Mouse (Mus musculus): ENCODE measurements around the gene Tmem164. TPM values are rescaled to one million over a fixed set of nuclear protein-coding genes. Genes with fewer than 3 reads are reported as not detected.

Tmem164 gene
- polyA plus RNA-seq, 1 experiment from 2014 or later, result 29.9 TPM

DNA sequence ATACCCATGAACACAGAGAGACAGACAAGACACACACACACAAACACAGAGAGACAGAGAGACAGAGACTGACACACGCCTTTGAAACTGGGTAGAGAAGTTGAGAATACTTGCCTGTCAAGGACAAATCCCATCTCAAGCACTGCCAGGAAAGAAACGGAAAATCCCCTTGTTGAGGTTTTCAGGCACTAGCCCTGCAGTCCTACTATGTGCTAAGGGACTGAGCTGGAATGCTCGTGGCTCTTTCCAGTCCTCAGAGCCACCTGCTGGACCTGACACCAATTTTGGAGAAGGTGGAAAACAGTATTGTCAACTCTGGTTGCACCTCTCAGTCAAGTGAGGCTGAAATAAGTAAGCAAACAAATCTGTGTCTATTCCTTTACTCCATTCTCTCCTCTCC is 22.7 kb downstream of the Tmem164 start:
- no peak for DNase-seq (ENCODE audit: low spot score)
- Histone ChIP-seq H3K4me1 (replicated peaks; ENCODE audit: control insufficient read depth, insufficient read depth) (no peaks in the 10 kb centered on the region), H3K27ac (replicated peaks) (no peak overlapping the region), H3K9ac (ENCODE audit: low read length) (no peak overlapping the region), H3K4me3 (ENCODE audit: low read depth, low read length) (no peak overlapping the region), H3K27me3 (ENCODE audit: control insufficient read depth, insufficient read depth, low read length) (no peaks in the 10 kb centered on the region), H3K4me2 (replicated peaks; ENCODE audit: low read depth) (no peak overlapping the region), H3K36me3 (ENCODE audit: control insufficient read depth, insufficient read depth, low read length) (no peaks in the 10 kb centered on the region), H3K9me3 (ENCODE audit: control insufficient read depth, low read length) (no peaks in the 10 kb centered on the region)
- 84% methylated on average over 3 of the region's 3 CpGs for WGBS
- ATAC-seq (ENCODE audit: low FRiP score, low TSS enrichment), result no peak
- TF ChIP-seq EP300 (optimal IDR thresholded peaks at IDR 0.05) (no peak), CTCF (IDR thresholded peaks at IDR 0.05; ENCODE audit: low read depth) (no peak)

DNA sequence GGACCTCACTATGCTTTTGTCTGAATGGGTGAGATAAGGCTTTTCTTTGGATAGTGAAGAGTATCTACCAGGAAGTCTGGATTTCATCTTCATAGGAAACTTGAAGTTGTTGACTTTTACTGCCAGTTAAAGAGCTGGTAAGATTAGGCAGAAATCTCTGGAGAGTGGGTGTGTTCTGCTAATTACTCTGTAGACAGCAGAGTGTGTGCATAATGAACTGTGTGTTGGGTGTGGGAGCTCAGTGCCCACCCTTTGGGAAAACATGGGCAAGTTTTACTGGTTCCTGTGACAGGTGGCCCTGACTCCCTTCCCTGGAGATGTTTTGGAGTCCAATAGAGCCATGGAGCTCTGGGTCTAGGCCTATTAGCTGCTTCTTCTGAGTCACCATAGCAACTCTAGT is 27.1 kb downstream of the Tmem164 start:
- no peak overlapping the region for H3K27ac ChIP-seq (replicated peaks)
- H3K4me3 ChIP-seq (ENCODE audit: low read depth, low read length), result no peak overlapping the region
- H3K27me3 ChIP-seq (ENCODE audit: control insufficient read depth, insufficient read depth, low read length), result no peaks in the 10 kb centered on the region
- no peaks in the 10 kb centered on the region for H3K9me3 ChIP-seq (ENCODE audit: control insufficient read depth, low read length)
- no peak overlapping the region for H3K9ac ChIP-seq (ENCODE audit: low read length)
- DNase-seq (ENCODE audit: low spot score) (peak; percentile 32), ATAC-seq (ENCODE audit: low FRiP score, low TSS enrichment) (peak; percentile 86)
- no peak overlapping the region for H3K4me2 ChIP-seq (replicated peaks; ENCODE audit: low read depth)
- no peaks in the 10 kb centered on the region for H3K36me3 ChIP-seq (ENCODE audit: control insufficient read depth, insufficient read depth, low read length)
- TF ChIP-seq CTCF (IDR thresholded peaks at IDR 0.05; ENCODE audit: low read depth) (no peak), EP300 (optimal IDR thresholded peaks at IDR 0.05) (no peak)
- no peaks in the 10 kb centered on the region for H3K4me1 ChIP-seq (replicated peaks; ENCODE audit: control insufficient read depth, insufficient read depth)

DNA sequence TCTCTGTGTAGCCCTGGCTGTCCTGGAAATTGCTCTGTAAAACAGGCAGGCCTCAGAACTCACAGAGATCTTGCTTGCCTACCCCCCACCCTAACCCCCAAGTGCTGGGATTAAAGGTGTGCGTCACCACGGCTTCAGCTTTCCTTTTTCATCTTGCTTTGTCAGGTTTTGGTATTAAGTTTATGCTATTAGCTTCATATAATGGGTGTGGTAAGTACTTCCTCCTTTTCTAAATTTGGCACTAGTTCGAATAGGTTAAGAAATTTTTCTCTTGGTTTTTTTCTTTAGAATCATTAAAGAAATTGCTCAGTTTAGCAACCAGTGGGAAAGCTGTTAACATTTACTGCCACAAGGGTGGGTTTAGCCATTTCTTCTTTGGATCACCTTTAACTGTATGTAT is 34.8 kb downstream of the Tmem164 start:
- no peak for TF ChIP-seq EP300 (optimal IDR thresholded peaks at IDR 0.05)
- no peak for TF ChIP-seq CTCF (IDR thresholded peaks at IDR 0.05; ENCODE audit: low read depth)
- Histone ChIP-seq H3K4me1 (replicated peaks; ENCODE audit: control insufficient read depth, insufficient read depth) (no peaks in the 10 kb centered on the region), H3K36me3 (ENCODE audit: control insufficient read depth, insufficient read depth, low read length) (no peaks in the 10 kb centered on the region), H3K9me3 (ENCODE audit: control insufficient read depth, low read length) (no peaks in the 10 kb centered on the region), H3K27ac (replicated peaks) (no peak overlapping the region), H3K4me3 (ENCODE audit: low read depth, low read length) (no peak overlapping the region), H3K9ac (ENCODE audit: low read length) (no peak overlapping the region), H3K4me2 (replicated peaks; ENCODE audit: low read depth) (no peak overlapping the region), H3K27me3 (ENCODE audit: control insufficient read depth, insufficient read depth, low read length) (no peaks in the 10 kb centered on the region)
- DNase-seq (ENCODE audit: low spot score) (no peak), ATAC-seq (ENCODE audit: low FRiP score, low TSS enrichment) (no peak)
- 66% methylated on average over 3 of the region's 3 CpGs for WGBS

DNA sequence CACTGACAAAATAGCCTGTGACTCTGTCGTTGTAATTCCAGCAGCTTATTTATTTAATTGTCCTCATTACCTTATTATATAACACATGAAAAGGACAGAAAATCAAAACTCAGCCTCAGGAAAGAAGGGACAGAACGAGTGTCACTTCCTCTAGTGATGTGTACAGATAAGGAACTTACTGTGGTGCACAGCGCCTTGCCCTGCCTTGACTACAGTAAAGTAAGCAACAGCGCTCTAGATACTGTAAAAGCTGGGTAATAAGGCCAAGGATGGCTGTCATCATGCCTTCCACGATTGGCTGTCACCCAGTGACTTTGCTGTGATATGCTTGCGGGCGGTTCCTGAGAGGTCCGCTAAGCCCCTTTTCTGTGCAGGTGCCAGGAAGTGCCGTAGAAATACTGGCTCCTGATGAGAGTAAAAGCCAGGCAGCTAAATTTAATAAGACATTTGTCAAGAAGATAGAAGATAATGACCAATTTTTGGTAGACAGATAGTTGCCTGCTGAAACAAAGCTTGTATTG is 36.8 kb downstream of the Tmem164 start:
- WGBS, result 69% methylated on average over 9 of the region's 9 CpGs
- Histone ChIP-seq H3K9me3 (ENCODE audit: control insufficient read depth, low read length) (no peaks in the 10 kb centered on the region), H3K4me3 (ENCODE audit: low read depth, low read length) (no peak overlapping the region), H3K27me3 (ENCODE audit: control insufficient read depth, insufficient read depth, low read length) (no peaks in the 10 kb centered on the region), H3K4me2 (replicated peaks; ENCODE audit: low read depth) (no peak overlapping the region), H3K4me1 (replicated peaks; ENCODE audit: control insufficient read depth, insufficient read depth) (no peaks in the 10 kb centered on the region), H3K9ac (ENCODE audit: low read length) (no peak overlapping the region), H3K36me3 (ENCODE audit: control insufficient read depth, insufficient read depth, low read length) (no peaks in the 10 kb centered on the region), H3K27ac (replicated peaks) (no peak overlapping the region)
- DNase-seq (ENCODE audit: low spot score) (no peak), ATAC-seq (ENCODE audit: low FRiP score, low TSS enrichment) (no peak)
- TF ChIP-seq EP300 (optimal IDR thresholded peaks at IDR 0.05) (no peak), CTCF (IDR thresholded peaks at IDR 0.05; ENCODE audit: low read depth) (no peak)

DNA sequence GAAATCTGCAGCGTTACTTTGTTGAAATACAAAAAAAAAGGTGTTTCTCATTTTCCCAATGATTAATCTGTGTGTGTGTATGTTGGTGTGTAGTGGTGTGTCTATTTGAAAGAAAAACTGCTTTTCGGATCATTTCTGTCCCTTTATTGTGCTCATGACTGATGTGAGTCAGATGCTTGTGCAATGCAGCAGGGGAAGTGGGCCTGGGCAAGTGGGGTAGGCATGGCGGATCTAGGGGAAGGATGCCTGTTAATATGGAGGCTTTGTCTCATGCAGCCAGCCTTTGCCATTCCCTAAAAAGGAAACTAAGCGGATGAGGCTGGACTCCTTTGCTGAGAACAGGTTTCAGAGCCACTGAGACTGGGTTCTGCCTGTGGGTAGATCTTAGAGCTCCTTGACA is 37.6 kb downstream of the Tmem164 start:
- Histone ChIP-seq H3K9ac (ENCODE audit: low read length) (no peak overlapping the region), H3K4me1 (replicated peaks; ENCODE audit: control insufficient read depth, insufficient read depth) (no peaks in the 10 kb centered on the region), H3K27ac (replicated peaks) (no peak overlapping the region), H3K9me3 (ENCODE audit: control insufficient read depth, low read length) (no peaks in the 10 kb centered on the region), H3K36me3 (ENCODE audit: control insufficient read depth, insufficient read depth, low read length) (no peaks in the 10 kb centered on the region), H3K27me3 (ENCODE audit: control insufficient read depth, insufficient read depth, low read length) (no peaks in the 10 kb centered on the region), H3K4me3 (ENCODE audit: low read depth, low read length) (no peak overlapping the region), H3K4me2 (replicated peaks; ENCODE audit: low read depth) (no peak overlapping the region)
- no peak for ATAC-seq (ENCODE audit: low FRiP score, low TSS enrichment)
- no peak for TF ChIP-seq EP300 (optimal IDR thresholded peaks at IDR 0.05)
- TF ChIP-seq CTCF (IDR thresholded peaks at IDR 0.05; ENCODE audit: low read depth), result no peak
- no peak for DNase-seq (ENCODE audit: low spot score)
- WGBS, result 76% methylated on average over 4 of the region's 4 CpGs

DNA sequence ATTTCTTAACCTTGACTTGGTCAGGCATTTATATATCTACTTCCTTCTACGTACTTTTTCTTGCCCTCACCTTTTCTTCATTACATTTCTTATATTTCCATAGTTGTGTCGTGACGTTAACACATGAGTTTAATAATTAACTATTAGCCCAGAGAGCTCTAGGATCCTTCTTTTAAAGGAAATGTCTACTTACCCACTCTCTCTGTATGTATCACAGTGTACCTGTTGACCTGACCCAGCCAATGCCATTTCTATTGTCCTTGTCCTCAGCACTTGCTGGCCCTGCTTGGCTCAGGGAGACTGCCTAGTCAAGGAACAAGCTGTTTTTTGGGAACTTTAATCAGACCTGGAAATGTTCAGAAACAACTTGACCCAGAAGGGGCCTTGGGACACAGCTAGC is 40.7 kb downstream of the Tmem164 start:
- H3K27ac ChIP-seq (replicated peaks), result no peak overlapping the region
- H3K27me3 ChIP-seq (ENCODE audit: control insufficient read depth, insufficient read depth, low read length), result no peaks in the 10 kb centered on the region
- no peak overlapping the region for H3K4me2 ChIP-seq (replicated peaks; ENCODE audit: low read depth)
- H3K9me3 ChIP-seq (ENCODE audit: control insufficient read depth, low read length), result no peaks in the 10 kb centered on the region
- ATAC-seq (ENCODE audit: low FRiP score, low TSS enrichment), result peak; percentile 73
- WGBS, result 72% methylated on average over 3 of the region's 3 CpGs
- no peak overlapping the region for H3K4me3 ChIP-seq (ENCODE audit: low read depth, low read length)
- no peaks in the 10 kb centered on the region for H3K36me3 ChIP-seq (ENCODE audit: control insufficient read depth, insufficient read depth, low read length)
- no peak overlapping the region for H3K9ac ChIP-seq (ENCODE audit: low read length)
- TF ChIP-seq EP300 (optimal IDR thresholded peaks at IDR 0.05) (no peak), CTCF (IDR thresholded peaks at IDR 0.05; ENCODE audit: low read depth) (no peak)
- no peak for DNase-seq (ENCODE audit: low spot score)
- no peaks in the 10 kb centered on the region for H3K4me1 ChIP-seq (replicated peaks; ENCODE audit: control insufficient read depth, insufficient read depth)

All from stomach, postnatal 0 days (tissue).